Mouse (Mus musculus): ENCODE measurements around the gene Eif2ak4.

The Eif2ak4 gene

DNA sequence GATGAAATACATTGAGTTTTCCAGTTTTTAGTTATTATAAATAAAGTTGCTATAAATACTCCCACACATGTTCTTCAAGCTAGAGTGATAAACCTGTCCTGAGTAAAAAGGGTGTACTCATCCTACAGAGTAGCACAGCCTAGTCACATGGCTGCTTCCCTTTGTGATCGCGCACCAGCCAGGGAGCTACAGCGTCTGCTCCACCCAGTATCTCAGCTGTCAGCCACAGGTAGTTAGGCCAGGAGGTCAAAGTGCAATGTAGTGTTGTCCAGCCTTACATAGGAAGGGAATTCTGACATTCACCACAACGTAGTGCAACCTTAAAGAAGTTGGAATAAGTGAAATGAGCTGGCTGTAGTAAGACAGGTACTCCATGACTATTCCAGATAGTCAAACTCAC, 17.1 kb downstream of the Eif2ak4 start:
- DNase-seq (ENCODE audit: low read depth, low spot score): no peak

DNA sequence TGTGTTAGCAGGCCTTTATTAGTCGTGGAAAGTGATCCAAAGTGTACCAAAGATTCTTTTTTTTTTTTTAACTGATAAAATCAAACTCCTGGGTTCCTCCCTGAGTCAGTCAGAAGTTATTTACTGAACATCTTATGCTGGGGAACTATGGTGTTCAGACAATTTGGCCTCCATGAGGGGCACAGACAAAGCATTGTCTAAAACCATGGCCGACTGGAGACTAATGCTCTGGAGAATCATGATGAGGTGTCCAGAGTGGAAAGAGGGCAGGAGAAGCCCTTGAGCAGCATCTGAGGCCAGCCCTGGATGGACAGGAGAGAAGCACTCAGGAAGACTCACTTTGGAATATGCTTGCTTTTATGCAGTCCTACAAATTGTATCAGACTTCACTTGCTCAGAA, 18.4 kb downstream of the Eif2ak4 start:
- DNase-seq (ENCODE audit: low read depth, low spot score): no peak

- DNase-seq (ENCODE audit: low read depth, low spot score): no peak
Observed at GRCm38 (mm10) chr2:118408336-118408895, 20.0 kb downstream of the Eif2ak4 start.

DNA sequence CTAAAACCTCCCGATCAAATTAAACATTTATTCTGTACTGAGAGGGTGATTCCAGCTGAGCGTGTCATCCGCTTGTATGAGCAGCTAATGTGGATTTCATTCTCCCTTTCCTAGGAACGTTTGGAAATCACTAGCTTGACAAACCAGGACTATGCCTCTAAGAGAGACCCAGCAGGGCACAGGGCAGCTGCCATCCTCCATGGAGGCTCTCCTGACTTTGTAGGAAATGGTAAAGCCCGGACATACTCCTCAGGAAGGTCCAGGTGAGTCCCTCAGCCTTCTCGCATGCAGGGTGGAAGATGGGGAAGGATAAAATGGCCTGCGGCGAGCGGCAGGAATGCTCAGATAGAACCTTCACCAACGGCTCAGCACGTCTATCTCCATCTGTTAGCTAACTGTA, 24.4 kb downstream of the Eif2ak4 start:
- no peak for DNase-seq (ENCODE audit: low read depth, low spot score)

- DNase-seq (ENCODE audit: low read depth, low spot score): no peak
Observed at GRCm38 (mm10) chr2:118415601-118416355, 27.4 kb downstream of the Eif2ak4 start.

DNA sequence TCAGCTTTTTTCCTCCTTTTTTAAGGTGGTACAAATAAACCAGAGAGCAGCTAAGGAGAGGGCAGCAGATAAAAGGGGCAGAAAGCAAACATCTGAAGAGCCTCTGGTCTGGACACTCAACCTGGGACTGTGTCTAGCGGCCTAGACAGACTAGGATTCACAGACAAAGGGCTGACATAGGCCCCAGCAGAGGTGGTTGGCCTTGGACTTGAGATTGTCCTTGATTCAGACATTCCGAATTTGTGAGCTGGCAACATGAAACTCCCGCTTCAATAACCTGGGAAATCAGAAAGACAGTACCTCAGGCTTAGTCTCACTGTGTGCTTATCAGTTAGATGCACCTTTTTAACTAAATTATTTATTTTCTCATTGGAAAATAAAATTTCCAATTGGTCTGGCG, 29.7 kb downstream of the Eif2ak4 start:
- no peak for DNase-seq (ENCODE audit: low read depth, low spot score)

DNA sequence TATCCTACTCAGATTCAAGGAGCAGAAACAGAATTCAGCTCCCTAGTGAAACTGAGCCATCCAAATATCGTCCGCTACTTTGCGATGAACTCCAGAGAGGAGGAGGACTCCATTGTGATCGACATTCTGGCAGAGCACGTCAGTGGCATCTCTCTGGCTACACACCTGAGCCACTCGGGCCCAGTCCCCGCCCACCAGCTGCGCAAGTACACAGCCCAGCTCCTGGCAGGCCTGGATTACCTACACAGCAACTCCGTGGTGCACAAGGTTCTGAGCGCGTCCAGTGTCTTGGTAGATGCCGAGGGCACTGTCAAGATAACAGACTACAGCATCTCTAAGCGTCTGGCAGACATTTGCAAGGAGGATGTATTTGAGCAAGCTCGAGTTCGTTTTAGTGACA, 33.5 kb downstream of the Eif2ak4 start:
- no peak for DNase-seq (ENCODE audit: low read depth, low spot score)

GRCm38 (mm10) chr2:118422385-118422784, 34.0 kb downstream of the Eif2ak4 start:
- no peak for DNase-seq (ENCODE audit: low read depth, low spot score)

DNA sequence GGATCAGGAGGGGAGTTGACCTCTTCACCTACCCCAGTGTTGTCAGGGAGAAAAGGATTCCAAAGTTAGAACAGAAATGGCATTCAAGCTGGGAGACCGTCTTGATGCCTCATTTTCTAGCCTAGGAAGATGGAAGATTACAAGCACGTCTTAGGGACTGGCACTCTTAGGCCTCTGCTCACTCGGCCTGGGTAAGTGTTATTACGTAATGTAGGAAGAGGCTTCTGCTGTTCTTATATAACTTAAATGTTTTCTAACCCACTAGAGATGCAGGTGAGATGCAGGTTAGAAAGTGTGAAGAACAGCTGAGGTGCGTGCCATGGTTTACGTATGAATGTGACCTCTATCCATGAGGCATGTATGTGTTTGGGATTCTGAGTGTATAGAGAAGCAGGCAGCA, 39.9 kb downstream of the Eif2ak4 start:
- DNase-seq (ENCODE audit: low read depth, low spot score): no peak

DNA sequence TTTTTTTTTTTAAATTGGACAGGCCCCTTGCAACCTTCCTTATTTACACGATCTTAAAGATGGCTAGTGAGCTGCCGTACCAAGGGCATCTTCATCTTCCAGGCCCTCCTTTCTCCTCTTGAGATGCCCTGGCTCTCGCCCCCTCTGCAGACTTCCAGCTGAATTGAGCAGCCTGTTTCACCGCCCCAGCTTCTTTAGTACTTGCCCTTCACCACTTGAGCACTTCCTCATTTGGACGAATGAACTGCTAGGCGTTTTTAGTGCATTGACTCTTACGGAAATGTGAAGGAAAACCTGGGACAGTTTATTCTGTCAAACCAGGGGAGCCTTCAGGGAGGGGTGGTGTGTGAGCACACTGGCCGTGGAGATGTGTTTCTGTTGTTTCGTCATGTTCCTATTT, 40.9 kb downstream of the Eif2ak4 start:
- no peak for DNase-seq (ENCODE audit: low read depth, low spot score)

- no peak for DNase-seq (ENCODE audit: low read depth, low spot score)
Observed at GRCm38 (mm10) chr2:118430630-118431029, 42.2 kb downstream of the Eif2ak4 start.

DNA sequence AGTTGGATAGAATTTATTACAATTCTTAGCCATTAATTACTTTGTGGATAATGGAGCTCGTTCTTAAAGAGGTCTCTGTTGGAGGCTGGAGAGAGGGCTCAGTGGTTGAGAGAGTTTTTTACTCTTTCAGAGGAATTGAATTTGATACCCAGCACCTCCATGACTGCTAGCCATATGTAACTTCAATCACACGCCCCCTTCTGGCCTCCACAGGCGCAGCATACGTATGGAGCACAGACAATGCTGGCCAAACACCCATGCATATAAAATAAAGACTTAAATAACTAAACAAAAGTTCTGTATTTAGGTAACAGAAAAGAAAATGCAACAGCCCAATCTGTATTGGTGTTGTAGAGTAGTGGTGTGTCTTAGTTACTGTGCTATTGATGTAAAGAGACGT, 43.2 kb downstream of the Eif2ak4 start:
- no peak for DNase-seq (ENCODE audit: low read depth, low spot score)

GRCm38 (mm10) chr2:118442172-118442571, 53.8 kb downstream of the Eif2ak4 start:
- DNase-seq (ENCODE audit: low read depth, low spot score): no peak

DNA sequence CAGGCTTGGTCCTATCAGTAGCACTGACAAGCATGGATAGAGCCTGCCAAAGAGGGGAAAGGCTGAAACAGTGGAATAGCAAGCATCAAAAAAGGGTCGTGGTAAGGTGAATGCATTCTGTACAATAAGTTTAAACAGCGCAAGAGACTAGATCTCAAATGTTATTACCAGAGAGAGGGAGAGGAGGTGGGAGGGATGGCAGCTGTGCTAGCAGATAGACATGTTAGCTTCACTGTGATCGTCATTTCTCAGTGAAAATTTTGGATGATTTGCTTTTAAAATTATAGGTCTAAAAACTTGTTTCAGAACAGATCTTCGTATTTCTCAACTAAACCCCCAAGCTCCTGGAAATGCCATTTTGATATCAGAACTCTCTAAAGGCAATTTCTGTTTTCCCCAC, 54.3 kb downstream of the Eif2ak4 start:
- no peak for DNase-seq (ENCODE audit: low read depth, low spot score)

DNA sequence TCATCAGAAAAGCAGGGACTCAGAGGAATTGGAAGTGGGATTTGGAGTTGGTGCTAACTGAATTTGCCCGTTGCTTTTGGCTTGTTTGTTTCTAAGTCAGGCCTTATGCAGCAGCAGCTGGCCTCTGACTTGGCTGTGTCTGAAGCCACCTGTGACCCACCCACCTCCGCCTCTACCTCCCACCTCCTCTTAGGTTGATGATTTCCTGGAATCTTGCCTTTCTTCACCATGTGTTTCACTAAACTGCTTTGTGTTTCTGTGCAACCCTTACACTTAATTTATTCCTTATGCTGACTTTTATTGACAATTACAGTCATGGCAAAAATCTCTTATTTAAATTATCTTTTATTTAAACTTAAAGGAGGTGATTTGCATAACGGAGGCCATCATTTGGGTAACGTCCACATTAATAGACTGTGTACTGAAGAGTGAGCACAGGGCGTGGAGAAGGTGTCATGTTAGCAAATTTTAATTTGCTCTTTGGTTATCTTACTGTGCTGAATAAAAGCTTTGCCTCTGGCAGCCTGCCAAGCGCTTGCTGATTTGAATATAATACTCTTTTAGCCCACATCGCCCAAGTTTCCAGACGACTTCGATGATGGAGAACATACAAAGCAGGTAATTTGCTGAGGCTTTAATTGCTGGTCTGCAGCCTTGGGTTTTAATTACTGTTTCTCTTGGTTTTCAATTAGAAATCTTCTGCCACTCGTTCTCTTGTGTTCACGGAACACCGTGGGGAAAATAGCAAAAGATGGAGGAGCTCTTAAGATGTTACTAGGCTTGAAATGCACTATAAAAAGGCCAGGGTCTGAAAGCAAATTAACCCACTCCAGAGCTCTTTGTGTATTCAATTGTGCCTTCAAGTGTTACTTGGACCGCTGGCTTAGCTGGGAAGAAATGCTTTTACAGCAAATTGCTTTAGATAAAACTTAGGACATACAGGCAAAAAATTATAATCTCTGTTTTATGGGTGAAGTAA, 57.6 kb downstream of the Eif2ak4 start:
- peak; percentile 49 for DNase-seq (ENCODE audit: low read depth, low spot score)

DNA sequence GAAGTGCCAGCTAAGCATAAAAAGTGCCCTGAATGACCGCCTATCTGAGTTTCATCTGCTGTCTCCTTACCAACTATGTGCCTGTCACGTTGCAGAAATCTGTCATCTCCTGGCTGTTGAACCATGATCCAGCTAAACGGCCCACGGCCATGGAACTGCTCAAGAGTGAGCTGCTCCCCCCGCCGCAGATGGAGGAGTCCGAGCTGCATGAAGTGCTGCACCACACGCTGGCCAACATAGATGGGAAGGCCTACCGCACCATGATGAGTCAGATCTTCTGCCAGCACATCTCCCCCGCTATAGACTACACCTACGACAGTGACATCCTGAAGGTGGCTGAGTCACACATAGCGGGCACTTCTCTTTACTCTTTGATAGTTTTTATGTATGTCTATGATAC, 59.8 kb downstream of the Eif2ak4 start:
- DNase-seq (ENCODE audit: low read depth, low spot score): no peak

DNA sequence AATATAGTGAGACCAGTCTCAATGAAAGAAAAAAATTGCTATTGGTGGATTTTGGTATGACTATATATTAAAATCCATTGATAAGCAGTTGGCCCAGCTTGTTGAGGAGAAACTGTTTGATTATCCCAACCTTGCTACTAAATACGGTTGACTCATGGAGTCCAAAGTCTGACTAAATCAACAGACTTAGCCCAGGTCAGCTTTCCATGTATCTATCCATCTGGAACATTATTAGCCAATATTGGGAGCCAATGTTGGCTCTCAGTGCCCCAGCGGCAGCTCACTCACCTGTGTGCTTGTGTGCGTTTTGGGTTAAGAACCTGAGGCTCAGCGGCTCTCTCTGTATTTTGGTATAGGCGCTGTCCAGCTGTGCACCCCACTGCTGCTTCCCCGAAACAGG, 62.6 kb downstream of the Eif2ak4 start:
- DNase-seq (ENCODE audit: low read depth, low spot score): no peak

- no peak for DNase-seq (ENCODE audit: low read depth, low spot score)
Observed at GRCm38 (mm10) chr2:118457029-118457428, 68.6 kb downstream of the Eif2ak4 start.

GRCm38 (mm10) chr2:118457463-118458261, 69.2 kb downstream of the Eif2ak4 start:
- DNase-seq (ENCODE audit: low read depth, low spot score): peak; percentile 47

- DNase-seq (ENCODE audit: low read depth, low spot score): no peak
Observed at GRCm38 (mm10) chr2:118461480-118462165, 73.2 kb downstream of the Eif2ak4 start.

DNA sequence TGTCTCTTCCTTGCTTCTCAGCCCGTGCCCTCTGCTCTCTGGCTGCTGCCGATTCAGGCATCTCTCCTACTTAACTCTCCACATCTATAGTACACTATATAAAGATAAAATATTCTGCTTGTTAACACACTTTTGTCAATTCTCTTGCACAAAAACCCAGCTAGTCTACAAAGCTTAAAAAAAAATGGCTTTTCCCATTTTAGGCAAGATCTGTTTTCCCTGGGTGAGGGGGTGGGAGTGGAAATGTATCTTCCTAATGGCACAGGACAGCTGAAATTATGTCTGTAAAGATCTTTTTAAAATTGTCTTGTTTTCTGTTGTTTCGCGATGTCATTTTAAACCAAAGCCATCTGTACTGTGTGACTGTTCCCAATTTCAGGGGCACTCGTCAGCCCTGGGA, 75.1 kb downstream of the Eif2ak4 start:
- DNase-seq (ENCODE audit: low read depth, low spot score): no peak
